Mouse (Mus musculus): Measurements from ENCODE around the gene Stx6. TPM values are rescaled to one million over a fixed set of nuclear protein-coding genes. Genes with fewer than 3 reads are reported as not detected.
A peak's percentile ranks its signal among the peaks of the same experiment; 100 is the strongest.
"Not testable (repeated sequence)": the region's sequence is repeated elsewhere in the genome, so short reads cannot be mapped to it uniquely, and the experiment has no call there.

Stx6 gene
- polyA plus RNA-seq, 1 experiment from 2014 or later: 8.5 TPM

- Histone ChIP-seq H3K27me3 (ENCODE audit: insufficient read depth, low read length) (no peaks in the 10 kb centered on the region), H3K27ac (ENCODE audit: low read depth) (no peak overlapping the region), H3K36me3 (replicated peaks; ENCODE audit: insufficient read depth, low read length) (no peaks in the 10 kb centered on the region), H3K9ac (replicated peaks) (no peak overlapping the region), H3K4me3 (ENCODE audit: low read depth, low read length) (no peak overlapping the region), H3K4me2 (ENCODE audit: low read depth, low read length) (no peak overlapping the region), H3K4me1 (ENCODE audit: insufficient read depth) (peaks cover 10% of the 10 kb centered on the region; the same call in 1 of the 2 replicates), H3K9me3 (ENCODE audit: low read length) (no peaks in the 10 kb centered on the region)
- 85% methylated on average over 5 of the region's 5 CpGs for WGBS (ENCODE audit: insufficient replicate concordance)
- no peak for ATAC-seq
- DNase-seq: no peak
- TF ChIP-seq EP300 (IDR thresholded peaks at IDR 0.05; ENCODE audit: low read depth): no peak
- TF ChIP-seq CTCF (IDR thresholded peaks at IDR 0.05; ENCODE audit: low read depth): no peak
Observed at GRCm38 (mm10) chr1:155150821-155151220, 7.7 kb upstream of the Stx6 start.

GRCm38 (mm10) chr1:155153906-155154305 lies 4.6 kb upstream of the Stx6 start:
- WGBS (ENCODE audit: insufficient replicate concordance): 60% methylated on average over 4 of the region's 4 CpGs
- Histone ChIP-seq H3K36me3 (replicated peaks; ENCODE audit: insufficient read depth, low read length) (no peaks in the 10 kb centered on the region), H3K9ac (replicated peaks) (no peak overlapping the region), H3K9me3 (ENCODE audit: low read length) (no peaks in the 10 kb centered on the region), H3K4me3 (ENCODE audit: low read depth, low read length) (no peak overlapping the region), H3K4me1 (ENCODE audit: insufficient read depth) (peaks cover 4% of the 10 kb centered on the region), H3K27me3 (ENCODE audit: insufficient read depth, low read length) (no peaks in the 10 kb centered on the region), H3K4me2 (ENCODE audit: low read depth, low read length) (no peak overlapping the region), H3K27ac (ENCODE audit: low read depth) (no peak overlapping the region)
- DNase-seq (no peak), ATAC-seq (no peak)
- no peak for TF ChIP-seq EP300 (IDR thresholded peaks at IDR 0.05; ENCODE audit: low read depth)
- TF ChIP-seq CTCF (IDR thresholded peaks at IDR 0.05; ENCODE audit: low read depth): no peak

DNA sequence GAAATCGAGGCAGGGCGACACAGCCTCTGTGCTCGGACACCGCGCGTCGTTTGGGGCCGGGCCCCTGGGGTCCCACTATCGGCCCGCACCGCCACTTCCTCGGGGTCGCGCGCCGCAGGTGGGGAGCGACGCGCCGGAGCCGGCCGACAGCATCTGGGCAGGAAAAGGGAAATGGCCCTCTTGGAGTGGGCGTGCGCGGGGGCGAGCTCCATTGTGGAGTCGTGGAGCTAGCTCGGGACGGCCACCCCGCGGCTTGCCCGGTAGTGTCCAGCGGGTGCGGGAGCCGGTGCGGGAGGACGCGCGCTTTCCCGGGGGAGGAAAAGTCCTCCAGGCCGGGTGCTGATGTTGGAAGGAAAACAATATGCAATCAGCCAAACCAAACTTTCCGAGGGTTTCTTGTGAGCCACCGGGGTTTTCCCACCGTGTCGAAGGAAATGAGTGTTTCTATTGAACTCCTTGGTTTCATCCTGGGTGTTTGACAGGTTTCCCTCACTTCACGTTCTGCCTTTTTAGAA lies 512 bp downstream of the Stx6 start:
- Histone ChIP-seq H3K4me1 (ENCODE audit: insufficient read depth) (peaks cover 4% of the 10 kb centered on the region), H3K9ac (replicated peaks) (peak overlapping the region; percentile 94), H3K4me3 (ENCODE audit: low read depth, low read length) (peak overlapping the region; percentile 97), H3K4me2 (ENCODE audit: low read depth, low read length) (peak overlapping the region; percentile 83), H3K9me3 (ENCODE audit: low read length) (no peaks in the 10 kb centered on the region), H3K36me3 (replicated peaks; ENCODE audit: insufficient read depth, low read length) (no peaks in the 10 kb centered on the region), H3K27ac (ENCODE audit: low read depth) (peak overlapping the region; percentile 72), H3K27me3 (ENCODE audit: insufficient read depth, low read length) (no peaks in the 10 kb centered on the region)
- DNase-seq: peak; percentile 65
- TF ChIP-seq EP300 (IDR thresholded peaks at IDR 0.05; ENCODE audit: low read depth) (no peak), CTCF (IDR thresholded peaks at IDR 0.05; ENCODE audit: low read depth) (0 out of 2 replicates have a peak, but pooled peaks have one; percentile 10)
- whole genome bisulfite sequencing (ENCODE audit: insufficient replicate concordance): under 1% methylated on average over 43 of the region's 46 CpGs
- peak; percentile 51 for ATAC-seq

- no peak overlapping the region for H3K4me2 ChIP-seq (ENCODE audit: low read depth, low read length)
- no peak for DNase-seq
Observed at GRCm38 (mm10) chr1:155167453-155167852, 8.9 kb downstream of the Stx6 start.

GRCm38 (mm10) chr1:155169935-155170334 lies 11.4 kb downstream of the Stx6 start:
- Histone ChIP-seq H3K4me1 (ENCODE audit: insufficient read depth) (no peaks in the 10 kb centered on the region), H3K4me3 (ENCODE audit: low read depth, low read length) (no peak overlapping the region), H3K27me3 (ENCODE audit: insufficient read depth, low read length) (no peaks in the 10 kb centered on the region), H3K27ac (ENCODE audit: low read depth) (no peak overlapping the region), H3K36me3 (replicated peaks; ENCODE audit: insufficient read depth, low read length) (no peaks in the 10 kb centered on the region), H3K4me2 (ENCODE audit: low read depth, low read length) (no peak overlapping the region), H3K9me3 (ENCODE audit: low read length) (no peaks in the 10 kb centered on the region), H3K9ac (replicated peaks) (no peak overlapping the region)
- no peak for DNase-seq
- TF ChIP-seq CTCF (IDR thresholded peaks at IDR 0.05; ENCODE audit: low read depth) (no peak), EP300 (IDR thresholded peaks at IDR 0.05; ENCODE audit: low read depth) (no peak)
- ATAC-seq: no peak

More at GRCm38 (mm10) chr1:155167453-155167852, 8.9 kb downstream of the Stx6 start:
- WGBS (ENCODE audit: insufficient replicate concordance): 75% methylated on average over 3 of the region's 3 CpGs
- Histone ChIP-seq H3K27me3 (ENCODE audit: insufficient read depth, low read length) (no peaks in the 10 kb centered on the region), H3K4me3 (ENCODE audit: low read depth, low read length) (no peak overlapping the region), H3K27ac (ENCODE audit: low read depth) (no peak overlapping the region), H3K9ac (replicated peaks) (no peak overlapping the region), H3K36me3 (replicated peaks; ENCODE audit: insufficient read depth, low read length) (no peaks in the 10 kb centered on the region), H3K9me3 (ENCODE audit: low read length) (no peaks in the 10 kb centered on the region), H3K4me1 (ENCODE audit: insufficient read depth) (no peaks in the 10 kb centered on the region)
- no peak for ATAC-seq
- TF ChIP-seq CTCF (IDR thresholded peaks at IDR 0.05; ENCODE audit: low read depth): no peak
- TF ChIP-seq EP300 (IDR thresholded peaks at IDR 0.05; ENCODE audit: low read depth): no peak

DNA sequence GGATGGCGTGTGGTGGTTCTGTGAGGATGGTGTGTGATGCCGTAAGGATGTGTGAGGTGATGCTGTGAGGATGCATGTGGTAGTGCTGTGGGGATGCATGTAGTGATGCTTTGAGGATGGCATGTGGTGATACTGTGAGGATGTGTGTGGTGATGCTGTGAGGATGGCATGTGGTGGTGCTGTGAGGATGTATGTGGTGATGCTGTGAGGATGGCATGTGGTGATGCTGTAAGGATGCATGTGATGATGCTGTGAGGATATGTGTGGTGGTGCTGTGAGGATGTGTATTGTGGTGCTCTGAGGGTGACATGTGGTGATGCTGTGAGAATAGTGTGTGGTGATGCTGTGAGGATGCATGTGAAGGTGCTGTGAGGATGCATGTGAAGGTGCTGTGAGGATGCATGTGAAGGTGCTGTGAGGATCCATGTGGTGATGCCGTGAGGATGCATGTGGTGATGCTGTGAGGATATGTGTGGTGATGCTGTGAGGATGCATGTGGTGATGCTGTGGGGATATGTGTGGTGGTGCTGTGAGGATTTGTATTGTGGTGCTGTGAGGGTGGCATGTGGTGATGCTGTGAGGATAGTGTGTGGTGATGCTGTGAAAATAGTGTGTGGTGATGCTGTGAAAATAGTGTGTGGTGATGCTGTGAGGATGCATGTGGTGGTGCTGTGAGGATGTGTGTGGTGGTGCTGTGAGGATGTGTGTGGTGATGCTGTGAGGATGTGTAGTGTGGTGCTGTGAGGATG lies 14.6 kb downstream of the Stx6 start:
- Histone ChIP-seq H3K4me2 (ENCODE audit: low read depth, low read length) (no peak overlapping the region), H3K4me3 (ENCODE audit: low read depth, low read length) (no peak overlapping the region), H3K36me3 (replicated peaks; ENCODE audit: insufficient read depth, low read length) (peaks cover 7% of the 10 kb centered on the region), H3K27me3 (ENCODE audit: insufficient read depth, low read length) (no peaks in the 10 kb centered on the region), H3K9me3 (ENCODE audit: low read length) (no peaks in the 10 kb centered on the region), H3K4me1 (ENCODE audit: insufficient read depth) (no peaks in the 10 kb centered on the region), H3K27ac (ENCODE audit: low read depth) (no peak overlapping the region), H3K9ac (replicated peaks) (no peak overlapping the region)
- 93% methylated on average over 3 of the region's 3 CpGs for whole genome bisulfite sequencing (ENCODE audit: insufficient replicate concordance)
- TF ChIP-seq CTCF (IDR thresholded peaks at IDR 0.05; ENCODE audit: low read depth) (no peak), EP300 (IDR thresholded peaks at IDR 0.05; ENCODE audit: low read depth) (no peak)
- DNase-seq (no peak), ATAC-seq (no peak)

- H3K36me3 ChIP-seq (replicated peaks; ENCODE audit: insufficient read depth, low read length); H3K9me3 ChIP-seq (ENCODE audit: low read length); H3K27me3 ChIP-seq (ENCODE audit: insufficient read depth, low read length); H3K4me3 ChIP-seq (ENCODE audit: low read depth, low read length); H3K27ac ChIP-seq (ENCODE audit: low read depth); ATAC-seq; DNase-seq; H3K9ac ChIP-seq (replicated peaks); H3K4me1 ChIP-seq (ENCODE audit: insufficient read depth); H3K4me2 ChIP-seq (ENCODE audit: low read depth, low read length): not testable (repeated sequence)
- WGBS (ENCODE audit: insufficient replicate concordance): 80% methylated on average over 1 of the region's 1 CpGs
Observed at GRCm38 (mm10) chr1:155173644-155174016, 15.1 kb downstream of the Stx6 start.

All from liver, postnatal 0 days (tissue).